Mouse (Mus musculus): ENCODE data around the gene Gm11007. TPM values are rescaled to one million over a fixed set of nuclear protein-coding genes. Genes with fewer than 3 reads are reported as not detected.
"Not testable (repeated sequence)": the region's sequence is repeated elsewhere in the genome, so short reads cannot be mapped to it uniquely, and the experiment has no call there.

The Gm11007 gene
- total RNA-seq (2015; ENCODE audit: low replicate concordance) (not detected in 2 replicates), total RNA-seq (2017; ENCODE audit: low replicate concordance) (0.76 TPM in 1 of 2 replicates, not detected in the other)

DNA sequence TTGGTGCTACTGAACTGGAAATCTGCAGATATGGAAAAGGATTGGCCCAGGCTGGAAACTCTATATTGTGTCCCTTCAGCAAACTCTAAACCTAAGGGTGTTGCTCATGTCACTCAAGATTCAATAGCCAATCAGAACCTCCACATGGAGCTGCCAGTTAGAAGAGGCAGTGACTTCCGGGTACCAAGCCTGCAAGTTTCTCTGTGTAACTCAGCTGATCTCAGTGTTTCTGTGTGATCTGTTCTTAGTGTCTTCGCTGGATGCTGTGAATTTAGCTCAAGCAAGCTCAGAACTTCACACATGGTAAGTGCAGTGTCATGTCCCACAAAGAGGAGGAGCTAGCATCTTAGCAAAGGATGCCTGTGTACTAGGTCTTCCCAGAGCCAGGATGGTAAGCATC lies at the start of gene Gm11007:
Gene Gm11007, plus strand, starts transcription at position 301 of the 400 bp plus-strand sequence.
- not testable (repeated sequence) for ATAC-seq (replicated peaks; ENCODE audit: low FRiP score, poor library complexity, severe bottlenecking)

Other genes with a start within 250 kb of the Gm11007 start
- gene Gm4724, start 208.2 kb upstream of the Gm11007 start, total RNA-seq (2015; ENCODE audit: low replicate concordance): not detected in 2 replicates
- gene Gm4724, start 208.2 kb upstream of the Gm11007 start, total RNA-seq (2017; ENCODE audit: low replicate concordance): 0.30 TPM in 1 of 2 replicates, not detected in the other
- gene Zfp965, start 174.0 kb upstream of the Gm11007 start, total RNA-seq (2015; ENCODE audit: low replicate concordance): 4.6 TPM in 1 of 2 replicates, not detected in the other
- 0.38 and 7.4 TPM in 2 replicates for gene Zfp965, start 174.0 kb upstream of the Gm11007 start, total RNA-seq (2017; ENCODE audit: low replicate concordance)
- gene Zfp969, start 59.7 kb downstream of the Gm11007 start, total RNA-seq (2015; ENCODE audit: low replicate concordance): 4.6 TPM in 1 of 2 replicates, not detected in the other
- not detected in 2 replicates for gene Zfp969, start 59.7 kb downstream of the Gm11007 start, total RNA-seq (2017; ENCODE audit: low replicate concordance)
- gene Gm2007, start 97.6 kb downstream of the Gm11007 start, total RNA-seq (2015; ENCODE audit: low replicate concordance): not detected in 2 replicates
- gene Gm2007, start 97.6 kb downstream of the Gm11007 start, total RNA-seq (2017; ENCODE audit: low replicate concordance): 0.76 TPM in 1 of 2 replicates, not detected in the other
- not detected in 2 replicates for gene Gm14288, start 157.1 kb downstream of the Gm11007 start, total RNA-seq (2015; ENCODE audit: low replicate concordance)
- not detected in 2 replicates for gene Gm14288, start 157.1 kb downstream of the Gm11007 start, total RNA-seq (2017; ENCODE audit: low replicate concordance)
- gene Gm6710, start 225.2 kb downstream of the Gm11007 start, total RNA-seq (2015; ENCODE audit: low replicate concordance): 1.7 and 7.9 TPM in 2 replicates
- gene Gm6710, start 225.2 kb downstream of the Gm11007 start, total RNA-seq (2017; ENCODE audit: low replicate concordance): 5.0 TPM in 1 of 2 replicates, not detected in the other